Mouse (Mus musculus): ENCODE data around the gene 4931409K22Rik. TPM values are rescaled to one million over a fixed set of nuclear protein-coding genes. Genes with fewer than 3 reads are reported as not detected.

4931409K22Rik gene
- polyA plus RNA-seq (2012; rRNA removed) = 0.14 and 0.21 TPM in 2 replicates

DNA sequence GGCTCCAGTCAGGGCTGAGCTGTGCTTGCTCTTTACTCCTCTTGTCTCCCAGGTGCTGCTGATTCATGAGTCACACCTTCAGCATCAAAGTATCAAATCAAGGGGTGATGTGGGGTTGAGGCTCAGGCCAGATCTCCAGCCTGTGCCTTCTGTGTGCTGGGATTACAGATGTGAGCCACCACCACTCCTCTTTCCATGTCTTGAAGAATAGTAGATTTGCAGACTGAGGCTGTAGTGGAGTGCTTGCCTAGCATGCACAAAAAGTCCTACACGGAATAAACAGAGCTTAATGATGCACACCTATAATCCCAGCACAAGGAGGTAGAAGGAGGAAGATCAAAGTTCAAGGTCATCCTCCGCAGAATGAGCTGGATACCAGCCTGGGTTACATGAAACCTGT lies at the start of gene 4931409K22Rik:
TSS of gene 4931409K22Rik (minus strand) at position 101 of the 400 bp plus-strand sequence.

GRCm38 (mm10) chr5:24586547-24587199 lies 30.1 kb upstream of the 4931409K22Rik start, which contains the start of gene Chpf2:
Gene Chpf2, plus strand, starts transcription at chr5:24586741.

DNA sequence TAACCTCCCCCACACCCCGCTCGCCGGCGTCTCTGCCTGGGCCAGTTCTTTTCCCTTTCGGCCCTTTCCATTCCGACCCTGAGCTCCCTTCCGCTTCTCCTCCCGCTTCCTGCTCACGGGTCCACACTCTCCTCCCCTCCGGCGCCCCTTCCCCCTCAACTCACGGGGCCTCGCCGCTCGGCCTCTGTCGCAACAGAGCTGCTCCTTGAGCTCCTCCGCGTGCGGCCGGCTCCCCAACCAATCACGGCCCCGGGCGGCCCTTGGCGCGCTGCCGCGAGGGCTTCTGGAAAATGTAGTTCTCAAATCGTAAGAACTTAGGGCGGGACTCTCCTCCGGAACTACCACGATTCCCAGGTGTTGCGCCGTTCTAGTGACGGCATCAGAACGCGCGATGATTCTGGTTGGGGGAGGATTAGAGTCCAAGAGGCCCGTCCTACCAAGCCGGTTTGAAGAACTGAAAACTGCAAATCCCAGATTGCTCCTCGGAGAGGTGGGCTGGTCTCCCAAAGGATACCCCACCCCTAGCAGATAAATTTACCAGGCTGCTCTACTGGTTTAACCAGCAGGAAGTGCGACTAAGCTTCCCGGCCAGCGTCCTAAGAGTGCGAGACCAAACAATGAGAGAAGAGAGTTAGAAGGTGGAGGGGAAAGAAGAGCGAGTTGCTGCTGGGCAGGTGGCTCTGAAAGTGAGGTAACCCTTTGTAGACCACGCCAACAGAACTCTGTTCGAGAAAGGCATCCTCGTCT lies 20.7 kb upstream of the 4931409K22Rik start, which contains the start of gene Abcf2:
TSS of gene Abcf2 (minus strand) at position 285 of the 747 bp plus-strand sequence.

GRCm38 (mm10) chr5:24540387-24541143 lies 16.0 kb downstream of the 4931409K22Rik start, which contains the start of gene Asb10:
Gene Asb10, minus strand, starts transcription at chr5:24540978.

DNA sequence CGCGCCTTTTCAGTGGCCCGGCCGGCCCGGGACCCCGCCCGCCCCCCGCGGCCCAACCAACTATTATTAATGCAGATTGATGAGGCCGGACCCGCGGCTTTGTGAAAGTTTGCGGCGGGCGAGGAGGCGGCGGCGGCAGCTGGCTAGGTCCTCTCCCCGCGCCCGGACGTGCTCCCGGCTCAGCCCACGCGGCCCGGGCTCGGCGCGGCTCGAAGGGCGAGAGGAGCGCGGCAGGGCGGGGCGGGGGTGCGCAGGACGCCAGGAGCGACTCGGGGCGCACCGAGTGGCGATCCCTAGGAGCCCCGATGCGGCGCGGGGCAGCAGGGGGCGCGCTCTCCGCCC lies 29.7 kb downstream of the 4931409K22Rik start, which contains the start of gene Gbx1:
TSS of gene Gbx1 (minus strand) at position 314 of the 342 bp plus-strand sequence.

Other genes with a start within 250 kb of the 4931409K22Rik start
- gene Kcnh2, start 205.2 kb downstream of the 4931409K22Rik start, polyA plus RNA-seq (2012; rRNA removed) = 24.6 and 31.4 TPM in 2 replicates
- 6.3 and 7.0 TPM in 2 replicates for gene Nos3, start 192.0 kb downstream of the 4931409K22Rik start, polyA plus RNA-seq (2012; rRNA removed)
- gene Atg9b, start 164.7 kb downstream of the 4931409K22Rik start, polyA plus RNA-seq (2012; rRNA removed) = 0.38 and 0.76 TPM in 2 replicates
- 38.0 and 40.4 TPM in 2 replicates for gene Abcb8, start 163.1 kb downstream of the 4931409K22Rik start, polyA plus RNA-seq (2012; rRNA removed)
- gene Asic3, start 143.4 kb downstream of the 4931409K22Rik start, polyA plus RNA-seq (2012; rRNA removed) = 0.61 and 2.1 TPM in 2 replicates
- 80.4 and 94.6 TPM in 2 replicates for gene Cdk5, start 133.3 kb downstream of the 4931409K22Rik start, polyA plus RNA-seq (2012; rRNA removed)
- 42.8 and 52.9 TPM in 2 replicates for gene Slc4a2, start 133.0 kb downstream of the 4931409K22Rik start, polyA plus RNA-seq (2012; rRNA removed)
- 105 and 166 TPM in 2 replicates for gene Fastk, start 111.5 kb downstream of the 4931409K22Rik start, polyA plus RNA-seq (2012; rRNA removed)
- gene Tmub1, start 109.0 kb downstream of the 4931409K22Rik start, polyA plus RNA-seq (2012; rRNA removed) = 20.9 and 24.5 TPM in 2 replicates
- 123 and 155 TPM in 2 replicates for gene Agap3, start 104.6 kb downstream of the 4931409K22Rik start, polyA plus RNA-seq (2012; rRNA removed)
- 0.43 and 0.80 TPM in 2 replicates for gene Gbx1, start 29.6 kb downstream of the 4931409K22Rik start, polyA plus RNA-seq (2012; rRNA removed)
- gene Asb10, start 15.8 kb downstream of the 4931409K22Rik start, polyA plus RNA-seq (2012; rRNA removed) = 0.36 and 0.98 TPM in 2 replicates
- gene Abcf2, start 20.7 kb upstream of the 4931409K22Rik start, polyA plus RNA-seq (2012; rRNA removed) = 92.7 and 95.7 TPM in 2 replicates
- gene Chpf2, start 29.9 kb upstream of the 4931409K22Rik start, polyA plus RNA-seq (2012; rRNA removed) = 20.2 and 22.1 TPM in 2 replicates
- gene Smarcd3, start 67.6 kb upstream of the 4931409K22Rik start, polyA plus RNA-seq (2012; rRNA removed) = 71.6 and 79.7 TPM in 2 replicates
- gene Nub1, start 128.7 kb upstream of the 4931409K22Rik start, polyA plus RNA-seq (2012; rRNA removed) = 35.8 and 38.3 TPM in 2 replicates
- gene Wdr86, start 173.9 kb upstream of the 4931409K22Rik start, polyA plus RNA-seq (2012; rRNA removed) = 16.0 and 41.0 TPM in 2 replicates
- 0.11 and 0.13 TPM in 2 replicates for gene Crygn, start 201.2 kb upstream of the 4931409K22Rik start, polyA plus RNA-seq (2012; rRNA removed)